8 mouse cellular contexts compared by ENCODE assay signal in the genomic region with DNA sequence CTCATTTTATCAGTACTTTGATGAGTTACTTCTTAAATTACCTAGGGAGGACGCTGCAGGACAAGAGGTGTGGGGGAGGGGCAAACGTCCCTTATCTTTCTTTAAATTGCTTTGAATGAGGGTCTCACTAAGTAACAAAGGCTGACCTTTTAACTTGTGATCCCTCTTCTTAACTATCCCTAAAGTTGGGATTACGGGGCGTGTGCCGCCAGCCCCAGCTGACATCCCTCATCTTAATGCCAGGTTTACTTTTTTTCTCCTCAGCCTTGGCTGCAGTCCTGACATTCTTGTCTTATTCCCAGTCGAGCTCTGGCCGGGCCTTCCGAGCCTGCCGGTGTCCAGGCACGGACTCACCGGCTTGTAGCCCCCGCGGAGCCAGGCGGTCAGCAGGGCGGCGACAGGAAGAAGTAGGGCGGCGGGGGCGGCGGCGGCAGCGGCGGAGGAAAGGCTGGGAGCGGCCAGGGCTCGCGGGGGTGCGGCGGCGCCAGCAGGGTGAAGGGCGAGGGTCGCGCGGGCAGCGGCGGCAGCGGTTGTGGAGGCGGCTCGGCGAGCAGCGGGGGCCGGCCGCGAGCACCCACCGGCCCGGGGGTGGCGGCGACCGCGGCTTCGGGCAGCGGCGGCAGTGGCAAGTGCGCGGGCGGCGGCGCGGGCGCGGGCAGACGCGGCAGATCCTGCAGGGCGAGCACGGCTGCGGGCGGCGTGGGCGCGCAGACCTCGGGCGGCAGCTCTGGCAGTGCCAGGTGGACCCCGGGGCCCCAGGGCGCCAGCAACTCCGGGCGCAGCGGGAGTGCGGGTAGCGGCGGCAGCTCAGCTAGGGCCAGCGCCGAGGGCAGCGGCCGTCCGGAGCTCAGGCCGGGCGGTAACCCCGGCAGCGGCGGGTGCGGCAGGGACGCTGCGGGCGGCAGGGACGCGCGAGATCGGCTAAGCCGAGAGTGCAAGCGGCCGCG. TPM values are rescaled to one million over a fixed set of nuclear protein-coding genes. Genes with fewer than 3 reads are reported as not detected.
DNase-seq lines count a peak whose midpoint lies in the region; ATAC-seq and TF ChIP-seq lines count a peak whose summit lies in the region.

No protein-coding gene starts in this region.

- H3K27ac ChIP-seq in embryonic facial prominence, embryonic 15.5 days (replicated peaks) = no peak overlapping the region
- H3K27ac ChIP-seq in heart, postnatal 0 days (ENCODE audit: low read depth) = no peak overlapping the region
- no peak overlapping the region for H3K27ac ChIP-seq in stomach, postnatal 0 days (replicated peaks)

- peak; percentile 53; the same call in 1 of the 2 replicates for ATAC-seq in embryonic facial prominence, embryonic 15.5 days (ENCODE audit: insufficient number of reproducible peaks, low FRiP score, low TSS enrichment, low read depth)
- ATAC-seq in heart, postnatal 0 days (ENCODE audit: insufficient read depth, low read depth) = peak; percentile 37
- ATAC-seq in megakaryocyte progenitor cell, adult 5-6 weeks (replicated peaks; ENCODE audit: poor library complexity) = peak; percentile 22
- ATAC-seq in stomach, postnatal 0 days (ENCODE audit: low FRiP score, low TSS enrichment) = peak; percentile 48

- H3K9me3 ChIP-seq in embryonic facial prominence, embryonic 15.5 days (replicated peaks) = no peaks in the 10 kb centered on the region
- no peaks in the 10 kb centered on the region for H3K9me3 ChIP-seq in heart, postnatal 0 days (replicated peaks; ENCODE audit: control insufficient read depth, low read length)
- H3K9me3 ChIP-seq in stomach, postnatal 0 days (ENCODE audit: control insufficient read depth, low read length) = no peaks in the 10 kb centered on the region

- peak; percentile 40 for DNase-seq in embryo, embryonic 11 days
- no peak for DNase-seq in embryo, embryonic 10 days (ENCODE audit: low spot score)
- peak; percentile 65 for DNase-seq in Muller cell, postnatal 12 days (ENCODE audit: inconsistent ontology term)
- peak; percentile 21 for DNase-seq in heart, postnatal 0 days (ENCODE audit: low spot score)
- DNase-seq in kidney, postnatal 36 days = peak; percentile 49 to 72
- DNase-seq in stomach, postnatal 0 days (ENCODE audit: low spot score) = peak; percentile 49

- no peak for TF ChIP-seq CTCF in heart, postnatal 0 days (IDR thresholded peaks at IDR 0.05; ENCODE audit: low read depth)
- TF ChIP-seq CTCF in stomach, postnatal 0 days (IDR thresholded peaks at IDR 0.05; ENCODE audit: low read depth) = no peak

- peak overlapping the region; percentile 26 for H3K9ac ChIP-seq in embryonic facial prominence, embryonic 15.5 days
- peak overlapping the region; percentile 49 for H3K9ac ChIP-seq in heart, postnatal 0 days (replicated peaks; ENCODE audit: low read depth, low read length)
- peak overlapping the region; percentile 64 for H3K9ac ChIP-seq in stomach, postnatal 0 days (ENCODE audit: low read length)

- no peaks in the 10 kb centered on the region for H3K36me3 ChIP-seq in embryonic facial prominence, embryonic 15.5 days
- no peaks in the 10 kb centered on the region for H3K36me3 ChIP-seq in heart, postnatal 0 days (replicated peaks; ENCODE audit: control insufficient read depth, insufficient read depth, low read length)
- H3K36me3 ChIP-seq in stomach, postnatal 0 days (ENCODE audit: control insufficient read depth, insufficient read depth, low read length) = no peaks in the 10 kb centered on the region

- peak overlapping the region; percentile 61 for H3K4me3 ChIP-seq in embryonic facial prominence, embryonic 15.5 days (replicated peaks)
- peak overlapping the region; percentile 60 for H3K4me3 ChIP-seq in heart, postnatal 0 days (ENCODE audit: low read depth, low read length)
- peak overlapping the region; percentile 63 for H3K4me3 ChIP-seq in stomach, postnatal 0 days (ENCODE audit: low read depth, low read length)

- peak overlapping the region; percentile 100 for H3K4me2 ChIP-seq in embryonic facial prominence, embryonic 15.5 days (replicated peaks)
- peak overlapping the region; percentile 96 for H3K4me2 ChIP-seq in heart, postnatal 0 days (ENCODE audit: low read depth, low read length)
- H3K4me2 ChIP-seq in stomach, postnatal 0 days (replicated peaks; ENCODE audit: low read depth) = peak overlapping the region; percentile 100

- H3K4me1 ChIP-seq in embryonic facial prominence, embryonic 15.5 days = peaks cover 15% of the 10 kb centered on the region
- H3K4me1 ChIP-seq in heart, postnatal 0 days (ENCODE audit: control insufficient read depth, insufficient read depth) = no peaks in the 10 kb centered on the region
- H3K4me1 ChIP-seq in stomach, postnatal 0 days (replicated peaks; ENCODE audit: control insufficient read depth, insufficient read depth) = no peaks in the 10 kb centered on the region

- under 1% methylated on average over 98 of the region's 101 CpGs for WGBS in embryonic facial prominence, embryonic 15.5 days
- under 1% methylated on average over 80 of the region's 101 CpGs for WGBS in heart, postnatal 0 days
- 1% methylated on average over 58 of the region's 101 CpGs for WGBS in stomach, postnatal 0 days

- H3K27me3 ChIP-seq in embryonic facial prominence, embryonic 15.5 days = peaks cover 39% of the 10 kb centered on the region
- H3K27me3 ChIP-seq in heart, postnatal 0 days (ENCODE audit: control insufficient read depth, insufficient read depth, low read length) = peaks cover 29% of the 10 kb centered on the region
- no peaks in the 10 kb centered on the region for H3K27me3 ChIP-seq in stomach, postnatal 0 days (ENCODE audit: control insufficient read depth, insufficient read depth, low read length)

- no peak for TF ChIP-seq EP300 in heart, postnatal 0 days (IDR thresholded peaks at IDR 0.05; ENCODE audit: low read depth)
- no peak for TF ChIP-seq EP300 in stomach, postnatal 0 days (optimal IDR thresholded peaks at IDR 0.05)

RNA-seq across cellular contexts. Expression of gene Cldn9, which starts 15.6 kb away (rescaled TPM):
- 13.8 and 18.3 TPM in 2 replicates for polyA plus RNA-seq in embryonic facial prominence, embryonic 15.5 days (2015; fragmentation: Nextera tagmentation; extraction: Ambion mirVana)
- total RNA-seq in heart, postnatal 0 days (2014; rRNA removed; ENCODE audit: low replicate concordance) = not detected in 2 replicates
- polyA plus RNA-seq in heart, postnatal 0 days (2015; fragmentation: Nextera tagmentation; extraction: Ambion mirVana) = not detected in 2 replicates
- not detected in 2 replicates for total RNA-seq in megakaryocyte progenitor cell, adult 5-6 weeks (2015)
- total RNA-seq in megakaryocyte progenitor cell, adult 5-6 weeks (2017) = not detected in 2 replicates
- polyA plus RNA-seq in stomach, postnatal 0 days (2015; fragmentation: Nextera tagmentation; extraction: Ambion mirVana) = 0.79 and 0.92 TPM in 2 replicates

RNA-seq across cellular contexts. Expression of gene Cldn6, which starts 20.4 kb away (rescaled TPM):
- 19.8 and 20.2 TPM in 2 replicates for polyA plus RNA-seq in embryonic facial prominence, embryonic 15.5 days (2015; fragmentation: Nextera tagmentation; extraction: Ambion mirVana)
- not detected in 2 replicates for total RNA-seq in heart, postnatal 0 days (2014; rRNA removed; ENCODE audit: low replicate concordance)
- polyA plus RNA-seq in heart, postnatal 0 days (2015; fragmentation: Nextera tagmentation; extraction: Ambion mirVana) = not detected in 2 replicates
- not detected in 2 replicates for total RNA-seq in megakaryocyte progenitor cell, adult 5-6 weeks (2015)
- not detected in 2 replicates for total RNA-seq in megakaryocyte progenitor cell, adult 5-6 weeks (2017)
- polyA plus RNA-seq in stomach, postnatal 0 days (2015; fragmentation: Nextera tagmentation; extraction: Ambion mirVana) = 3.0 and 3.2 TPM in 2 replicates

RNA-seq across cellular contexts. Expression of gene Tnfrsf12a, which starts 22.1 kb away (rescaled TPM):
- 29.5 and 33.2 TPM in 2 replicates for polyA plus RNA-seq in embryonic facial prominence, embryonic 15.5 days (2015; fragmentation: Nextera tagmentation; extraction: Ambion mirVana)
- total RNA-seq in heart, postnatal 0 days (2014; rRNA removed; ENCODE audit: low replicate concordance) = 275 and 286 TPM in 2 replicates
- 121 and 160 TPM in 2 replicates for polyA plus RNA-seq in heart, postnatal 0 days (2015; fragmentation: Nextera tagmentation; extraction: Ambion mirVana)
- 3.6 and 4.3 TPM in 2 replicates for total RNA-seq in megakaryocyte progenitor cell, adult 5-6 weeks (2015)
- total RNA-seq in megakaryocyte progenitor cell, adult 5-6 weeks (2017) = 5.9 and 7.9 TPM in 2 replicates
- polyA plus RNA-seq in stomach, postnatal 0 days (2015; fragmentation: Nextera tagmentation; extraction: Ambion mirVana) = 33.5 and 33.7 TPM in 2 replicates

RNA-seq across cellular contexts. Expression of gene 1520401A03Rik, which starts 23.2 kb away (rescaled TPM):
- 1.0 and 1.1 TPM in 2 replicates for polyA plus RNA-seq in embryonic facial prominence, embryonic 15.5 days (2015; fragmentation: Nextera tagmentation; extraction: Ambion mirVana)
- not detected in 2 replicates for total RNA-seq in heart, postnatal 0 days (2014; rRNA removed; ENCODE audit: low replicate concordance)
- not detected in 2 replicates for polyA plus RNA-seq in heart, postnatal 0 days (2015; fragmentation: Nextera tagmentation; extraction: Ambion mirVana)
- not detected in 2 replicates for total RNA-seq in megakaryocyte progenitor cell, adult 5-6 weeks (2015)
- total RNA-seq in megakaryocyte progenitor cell, adult 5-6 weeks (2017) = not detected in 2 replicates
- 0.04 and 0.16 TPM in 2 replicates for polyA plus RNA-seq in stomach, postnatal 0 days (2015; fragmentation: Nextera tagmentation; extraction: Ambion mirVana)

RNA-seq across cellular contexts. Expression of gene Thoc6, which starts 25.7 kb away (rescaled TPM):
- 42.2 and 42.9 TPM in 2 replicates for polyA plus RNA-seq in embryonic facial prominence, embryonic 15.5 days (2015; fragmentation: Nextera tagmentation; extraction: Ambion mirVana)
- total RNA-seq in heart, postnatal 0 days (2014; rRNA removed; ENCODE audit: low replicate concordance) = 22.4 and 35.2 TPM in 2 replicates
- 22.1 and 23.2 TPM in 2 replicates for polyA plus RNA-seq in heart, postnatal 0 days (2015; fragmentation: Nextera tagmentation; extraction: Ambion mirVana)
- 32.3 and 33.4 TPM in 2 replicates for total RNA-seq in megakaryocyte progenitor cell, adult 5-6 weeks (2015)
- total RNA-seq in megakaryocyte progenitor cell, adult 5-6 weeks (2017) = 45.7 and 51.2 TPM in 2 replicates
- polyA plus RNA-seq in stomach, postnatal 0 days (2015; fragmentation: Nextera tagmentation; extraction: Ambion mirVana) = 17.7 and 18.1 TPM in 2 replicates
